Mouse (Mus musculus) A20 (cell line): ENCODE results near the gene Pusl1.

Experiments
- DNase-seq: peaks from one replicate; pipeline ENCODE4 v3.0.0-alpha.2; 2011; ENCODE audit warnings: low read depth, low spot score

The Pusl1 gene

DNA sequence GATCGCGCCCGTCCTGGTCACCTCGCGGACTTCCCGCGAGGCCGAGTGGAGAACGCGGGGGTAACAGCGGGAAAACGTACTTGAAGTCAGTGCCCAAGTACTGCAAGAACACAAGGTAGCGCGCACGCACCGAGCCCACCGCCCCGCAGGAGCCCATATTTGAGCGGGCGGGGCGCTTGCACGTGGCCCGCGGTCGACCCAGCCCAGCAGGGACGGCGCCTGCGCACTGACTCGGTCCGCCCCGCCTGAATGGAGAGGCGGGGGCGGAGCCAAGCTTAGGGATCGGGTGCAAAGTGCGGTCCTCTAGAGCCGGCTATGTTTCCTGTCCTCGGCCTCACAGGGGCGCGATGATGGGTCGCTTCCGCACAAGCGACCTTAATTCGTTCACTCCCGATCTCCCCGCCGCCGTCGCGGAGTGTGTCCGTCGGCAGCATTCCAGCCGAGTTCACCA lies at the start of gene Pusl1, which contains the start of gene Acap3:
TSS of gene Pusl1 (minus strand) at position 231 of the 451 bp plus-strand sequence.
TSS of gene Acap3 (plus strand) at position 272 of the 451 bp plus-strand sequence.
- peak; percentile 96 for DNase-seq

DNA sequence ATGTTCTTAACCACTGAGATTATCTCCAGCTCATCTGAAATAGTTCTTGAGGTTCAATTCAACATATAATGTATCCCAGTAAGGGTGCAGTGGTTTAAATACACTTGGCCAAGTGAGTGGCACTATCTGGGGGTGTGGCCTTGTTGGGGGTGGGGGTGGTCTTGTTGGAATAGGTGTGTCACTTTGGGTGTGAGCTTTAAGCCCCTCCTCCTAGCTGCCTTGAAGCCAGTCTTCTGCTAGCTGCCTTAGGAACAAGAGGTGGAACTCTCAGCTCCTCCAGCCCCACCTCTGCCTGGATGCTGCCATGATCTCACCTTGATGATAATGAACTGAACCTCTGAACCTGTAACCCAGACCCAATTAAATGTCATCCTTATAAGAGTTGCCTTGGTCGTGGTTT lies 40.5 kb upstream of the Pusl1 start:
- peak; percentile 43 for DNase-seq

- DNase-seq = no peak
Observed at GRCm38 (mm10) chr4:155908751-155909150, 17.2 kb upstream of the Pusl1 start.

GRCm38 (mm10) chr4:155908281-155908680 lies 16.7 kb upstream of the Pusl1 start:
- DNase-seq = no peak

GRCm38 (mm10) chr4:155907003-155907402 lies 15.4 kb upstream of the Pusl1 start:
- DNase-seq = no peak

DNA sequence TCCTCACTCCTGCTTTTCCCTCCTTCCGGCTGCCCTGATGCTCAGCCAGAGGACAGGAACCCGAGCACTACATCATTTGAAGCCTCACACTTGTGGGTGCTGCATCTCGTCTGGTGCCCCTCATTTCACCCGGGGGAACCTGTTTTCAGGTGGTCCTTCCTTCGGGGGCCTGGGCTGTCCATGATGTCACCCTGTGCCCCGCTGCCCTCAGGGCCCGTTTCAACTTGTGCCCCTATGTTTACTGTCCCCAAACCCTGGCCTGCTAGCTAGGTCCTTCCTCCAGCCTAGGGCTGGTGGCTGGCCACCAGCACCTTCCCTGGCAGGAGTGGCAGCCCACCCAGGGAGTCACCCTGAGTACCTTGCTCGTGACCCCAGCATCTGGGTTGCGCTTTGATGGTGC lies 14.5 kb upstream of the Pusl1 start:
- DNase-seq = no peak

- DNase-seq = no peak
Observed at GRCm38 (mm10) chr4:155905634-155906033, 14.1 kb upstream of the Pusl1 start.

DNA sequence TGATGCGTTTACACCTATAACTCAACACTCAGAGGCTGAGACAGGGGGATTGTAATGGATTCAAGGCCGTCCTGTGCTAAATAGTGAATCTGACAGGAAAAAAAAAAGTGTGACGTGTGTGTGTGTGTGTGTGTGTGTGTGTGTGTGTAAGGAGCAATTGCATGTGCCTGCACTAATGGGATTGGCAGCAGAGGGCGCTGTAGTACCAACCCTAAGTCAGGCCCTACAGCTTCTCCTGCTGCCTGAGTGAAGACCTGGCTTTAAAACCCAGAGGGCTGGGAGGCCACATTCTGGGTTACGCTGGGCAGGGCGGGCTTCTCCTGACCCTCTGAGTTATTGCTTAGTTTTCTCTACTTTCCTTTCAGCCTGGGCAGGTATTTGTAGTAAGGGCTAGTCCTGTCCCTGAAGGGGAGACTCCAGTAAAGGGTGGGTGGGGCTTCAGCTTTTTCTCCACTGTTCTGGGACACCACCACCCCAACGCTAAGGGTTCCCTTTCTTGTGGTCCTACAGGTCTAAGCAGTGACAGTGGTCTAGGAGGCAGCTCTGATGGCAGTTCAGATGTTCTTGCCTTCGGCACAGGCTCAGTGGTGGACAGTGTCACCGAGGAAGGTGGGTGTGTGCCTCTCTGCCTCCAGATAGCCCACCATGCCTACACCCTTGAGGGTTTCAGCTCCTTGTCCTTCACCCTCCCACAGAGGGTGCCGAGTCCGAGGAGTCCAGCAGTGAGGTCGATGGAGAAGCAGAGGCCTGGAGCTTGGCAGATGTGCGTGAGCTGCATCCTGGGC lies 12.9 kb upstream of the Pusl1 start:
- DNase-seq = peak; percentile 56

GRCm38 (mm10) chr4:155903246-155903645 lies 11.7 kb upstream of the Pusl1 start:
- no peak for DNase-seq

GRCm38 (mm10) chr4:155901205-155901604 lies 9.6 kb upstream of the Pusl1 start:
- DNase-seq = no peak

DNA sequence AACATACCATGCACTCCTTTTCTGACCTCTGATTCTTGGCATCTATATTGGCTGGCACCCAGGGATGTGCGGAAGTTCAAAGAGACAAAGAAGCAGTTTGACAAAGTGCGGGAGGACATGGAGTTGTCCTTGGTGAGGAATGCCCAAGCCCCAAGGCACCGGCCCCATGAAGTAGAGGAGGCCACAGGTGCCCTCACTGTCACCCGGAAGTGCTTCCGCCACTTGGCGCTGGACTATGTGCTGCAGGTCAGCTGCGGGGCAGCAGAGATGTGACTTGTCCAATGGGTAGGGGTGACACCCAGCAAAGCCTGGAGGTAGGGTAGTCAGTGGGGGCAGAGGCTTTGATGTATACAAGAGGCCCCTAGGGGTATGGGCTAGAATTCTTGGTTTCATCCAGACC lies 7.8 kb upstream of the Pusl1 start:
- DNase-seq = no peak

GRCm38 (mm10) chr4:155898318-155898717 lies 6.7 kb upstream of the Pusl1 start:
- DNase-seq = no peak

DNA sequence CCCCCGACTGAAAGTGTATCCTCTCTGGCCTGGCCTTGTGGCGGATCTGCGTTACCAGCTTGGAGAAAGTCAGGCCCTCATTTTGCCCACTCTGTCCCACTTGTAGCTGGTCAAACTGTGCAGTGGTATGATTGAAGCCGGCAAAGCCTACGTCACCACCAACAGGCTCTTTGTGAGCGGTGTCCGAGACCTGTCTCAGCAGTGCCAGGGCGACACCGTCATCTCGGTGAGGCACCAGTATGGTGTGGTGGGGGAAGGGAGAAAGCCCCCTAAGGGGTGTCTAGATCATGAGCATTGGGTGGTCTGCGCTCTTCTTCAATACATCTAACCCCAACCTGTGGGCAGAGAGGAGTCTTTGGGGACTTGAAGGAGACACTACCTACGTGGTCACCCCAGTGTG lies 4.9 kb upstream of the Pusl1 start:
- DNase-seq = no peak

DNA sequence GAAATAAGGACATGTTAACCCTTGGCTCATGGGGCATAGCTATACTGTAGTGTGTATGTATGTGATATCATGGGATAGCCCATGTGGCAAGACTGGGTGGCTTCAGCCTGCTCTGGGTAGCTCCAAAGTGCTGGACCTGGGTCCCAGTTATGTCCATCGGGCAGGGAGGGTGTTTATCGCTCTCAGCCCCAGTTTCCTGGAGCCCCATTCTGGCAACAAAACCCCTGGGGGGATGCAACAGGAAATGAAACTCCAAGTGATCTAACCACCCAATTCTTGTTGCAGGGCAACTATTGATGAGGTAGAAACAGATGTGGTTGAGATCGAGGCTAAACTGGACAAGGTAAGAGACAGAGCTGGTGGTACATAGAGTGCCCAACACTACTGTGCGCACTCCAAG lies 4.2 kb upstream of the Pusl1 start:
- peak; percentile 54 for DNase-seq

DNA sequence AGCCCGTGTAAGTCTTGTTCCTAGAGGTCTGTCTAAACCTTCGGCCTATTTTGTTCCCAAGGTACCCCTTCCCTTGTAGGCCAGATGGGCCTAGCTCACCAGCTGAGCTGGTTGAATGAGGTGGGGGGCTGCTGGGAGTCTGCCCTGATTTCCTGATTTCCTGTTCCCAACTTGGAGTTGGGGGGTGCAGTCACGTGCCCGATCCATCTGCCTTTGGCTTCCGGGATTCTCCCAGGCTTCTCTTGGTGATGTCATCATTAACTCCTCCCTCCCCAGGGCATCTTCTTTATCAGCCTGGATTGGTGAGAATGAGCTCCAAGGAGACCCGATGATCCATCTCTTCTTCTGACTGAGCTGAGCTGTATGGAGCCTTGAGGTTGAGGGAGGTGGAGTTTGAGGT lies 3.6 kb upstream of the Pusl1 start:
- no peak for DNase-seq

- DNase-seq = peak; percentile 72
Observed at GRCm38 (mm10) chr4:155894311-155894881, 2.8 kb upstream of the Pusl1 start.

GRCm38 (mm10) chr4:155893212-155893690 lies 1.7 kb upstream of the Pusl1 start:
- peak; percentile 18 for DNase-seq

DNA sequence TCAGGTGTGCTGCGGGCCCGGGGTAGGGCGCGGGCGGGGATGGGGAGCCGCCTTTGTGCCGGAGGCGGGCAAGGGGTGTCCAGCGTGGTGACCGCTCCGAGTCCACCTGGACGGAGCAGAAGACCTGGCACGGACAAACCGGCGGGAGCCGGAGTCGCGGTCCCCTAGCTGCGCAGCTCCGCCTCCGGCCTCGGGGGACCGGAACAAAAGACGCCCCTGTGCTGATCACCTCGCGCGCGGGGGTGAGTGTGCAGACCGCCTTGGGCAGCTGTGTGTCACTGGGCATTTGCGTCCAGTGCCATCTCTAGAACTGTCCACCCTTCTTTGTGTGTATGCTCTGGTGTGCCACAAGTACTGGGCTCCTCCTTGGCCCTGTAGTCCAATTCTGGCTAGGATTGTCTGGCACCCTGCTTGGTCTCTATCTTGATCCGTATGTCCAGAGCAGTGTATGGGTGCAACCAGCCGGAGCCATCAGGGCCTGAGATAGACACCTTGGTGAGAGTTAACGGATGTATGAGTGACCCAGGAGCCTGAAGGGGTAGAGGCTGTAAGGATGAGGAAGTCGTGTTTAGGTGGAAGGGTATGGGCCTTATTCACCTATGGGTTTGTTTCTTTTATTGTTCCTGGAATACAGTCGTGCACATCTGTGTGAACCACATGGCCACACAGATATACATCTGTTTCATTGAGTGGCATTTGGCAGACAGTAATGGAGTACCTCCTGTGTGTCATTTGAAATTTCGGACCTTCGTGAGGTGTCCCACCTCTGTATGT lies 1.0 kb upstream of the Pusl1 start:
- DNase-seq = peak; percentile 68

- peak; percentile 93 for DNase-seq
Observed at GRCm38 (mm10) chr4:155892017-155892416, 436 bp upstream of the Pusl1 start.

DNA sequence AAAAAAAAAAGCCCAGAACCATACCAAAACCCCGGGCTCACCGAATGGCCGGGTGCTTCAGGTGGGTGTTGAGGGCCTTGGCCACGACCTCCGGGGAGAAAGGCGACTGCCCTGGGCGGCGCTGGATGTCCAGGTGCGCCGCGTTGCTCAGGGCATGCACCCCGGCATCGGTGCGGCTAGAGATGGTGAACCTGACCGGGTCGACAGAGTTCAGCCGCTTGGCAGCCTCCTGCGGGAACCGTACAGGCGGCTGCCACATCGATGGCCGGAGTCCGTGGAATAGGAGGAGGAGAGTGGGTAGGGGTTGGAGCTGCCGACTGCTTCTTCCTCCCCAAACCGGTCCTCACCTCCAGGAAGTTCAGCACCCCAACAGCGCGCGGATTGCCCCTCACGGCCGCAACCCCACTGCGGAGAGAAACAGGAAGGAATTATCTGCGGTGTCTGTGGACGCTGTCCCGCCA lies 540 bp downstream of the Pusl1 start:
- no peak for DNase-seq

DNA sequence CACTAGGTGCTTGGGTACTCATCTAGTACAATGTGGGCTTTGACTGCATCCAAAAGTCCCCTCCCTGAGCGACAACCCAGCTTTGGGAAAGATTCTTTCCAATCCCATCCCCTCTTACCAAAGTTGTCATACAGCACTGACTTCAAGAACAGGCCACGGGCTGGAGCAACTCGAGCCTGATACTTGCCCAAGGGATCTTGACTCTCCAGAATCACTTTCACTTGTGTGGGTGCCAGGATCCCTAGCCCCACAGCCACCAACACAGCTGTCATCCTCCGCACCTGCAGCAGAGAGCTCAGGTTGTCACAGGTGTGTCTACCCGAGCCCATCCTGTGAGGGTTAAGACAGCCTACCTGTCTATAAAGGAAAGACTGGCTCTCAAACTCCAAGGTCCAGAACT lies 2.3 kb downstream of the Pusl1 start:
- no peak for DNase-seq

GRCm38 (mm10) chr4:155888181-155888580 lies 3.4 kb downstream of the Pusl1 start:
- DNase-seq = no peak
